Mouse (Mus musculus) forebrain, embryonic 15.5 days (tissue): ENCODE measurements around the gene Gm7356. TPM values are rescaled to one million over a fixed set of nuclear protein-coding genes. Genes with fewer than 3 reads are reported as not detected.
"Not testable (repeated sequence)": the region's sequence is repeated elsewhere in the genome, so short reads cannot be mapped to it uniquely, and the experiment has no call there.

Experiments used
- ATAC-seq: fragments of 200-750 bp; cut with Nextera tagmentation; replicated peaks from 2 replicates; pipeline ENCODE4 v1.8.0; 2017; ENCODE audit warnings: mild to moderate bottlenecking, moderate TSS enrichment, moderate library complexity
- H3K27ac ChIP-seq: fragments of 300-500 bp; sonication (generic); replicated peaks from 2 replicates; pipeline ENCODE4 v1.5.1; 2015; ENCODE audit warnings: mild to moderate bottlenecking, inconsistent platforms
- H3K27me3 ChIP-seq: fragments of 300-500 bp; sonication (generic); 2 replicates; pipeline ENCODE4 v1.6.1; 2015; ENCODE audit warnings: inconsistent platforms
- H3K36me3 ChIP-seq: fragments of 300-500 bp; sonication (generic); 2 replicates; pipeline ENCODE4 v1.6.1; 2015; ENCODE audit warnings: mild to moderate bottlenecking, inconsistent platforms
- H3K4me1 ChIP-seq: fragments of 300-500 bp; sonication (generic); 2 replicates; pipeline ENCODE4 v1.6.1; 2015; ENCODE audit warnings: inconsistent platforms
- H3K4me2 ChIP-seq: fragments of 300-500 bp; sonication (generic); replicated peaks from 2 replicates; pipeline ENCODE4 v1.6.1; 2015; ENCODE audit warnings: mild to moderate bottlenecking, inconsistent platforms
- H3K4me3 ChIP-seq: fragments of 300-500 bp; sonication (generic); 2 replicates; pipeline ENCODE4 v1.5.1; 2015; ENCODE audit warnings: mild to moderate bottlenecking, inconsistent platforms
- H3K9ac ChIP-seq: fragments of 300-500 bp; sonication (generic); replicated peaks from 2 replicates; pipeline ENCODE4 v1.6.1; 2015; ENCODE audit warnings: mild to moderate bottlenecking, inconsistent platforms
- H3K9me3 ChIP-seq: fragments of 300-500 bp; sonication (generic); 2 replicates; pipeline ENCODE4 v1.6.1; 2016; ENCODE audit warnings: inconsistent platforms
- WGBS: fragments of 180-500 bp; shearing (Covaris S2); methylation state at CpG from one replicate; pipeline ENCODE4 v1.1.7; 2015; ENCODE audit warnings: mixed read lengths; 5-methylcytosine and 5-hydroxymethylcytosine counted together
- polyA plus RNA-seq: library from polyadenylated mRNA; unstranded; fragments of >200 nt; fragmentation: Nextera tagmentation; extraction: Ambion mirVana; gene quantifications from 2 replicates; pipeline ENCODE4 v1.2.1, GENCODE M21; 2015

The Gm7356 gene
- polyA plus RNA-seq: not detected in 2 replicates

DNA sequence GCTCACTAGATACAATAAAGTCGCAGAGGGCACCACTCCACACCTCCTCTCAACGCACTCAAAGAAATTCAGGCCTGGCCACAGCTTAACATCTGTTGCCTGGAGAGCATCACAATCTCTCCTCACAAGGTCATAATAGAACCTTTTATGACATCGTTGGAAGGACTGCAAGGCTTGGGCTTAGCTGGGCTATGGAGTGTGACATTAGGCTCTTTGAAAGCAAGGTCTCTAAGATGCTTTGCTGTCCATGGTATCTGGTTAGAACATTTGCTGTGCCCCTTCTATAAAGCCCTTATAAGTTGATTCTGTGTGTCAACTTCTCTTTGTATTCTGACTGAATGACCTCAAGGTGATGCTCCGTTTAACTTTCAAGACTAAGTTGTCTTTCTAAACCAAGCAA is at the start of gene Gm7356:
Gm7356 (minus strand) TSS at position 101 of the 400 bp plus-strand sequence.
- H3K36me3 ChIP-seq, H3K27me3 ChIP-seq, ATAC-seq, H3K4me1 ChIP-seq, H3K9me3 ChIP-seq, H3K4me2 ChIP-seq, H3K27ac ChIP-seq, H3K9ac ChIP-seq, H3K4me3 ChIP-seq: not testable (repeated sequence)
- 75% methylated on average over 4 of the region's 4 CpGs for WGBS

DNA sequence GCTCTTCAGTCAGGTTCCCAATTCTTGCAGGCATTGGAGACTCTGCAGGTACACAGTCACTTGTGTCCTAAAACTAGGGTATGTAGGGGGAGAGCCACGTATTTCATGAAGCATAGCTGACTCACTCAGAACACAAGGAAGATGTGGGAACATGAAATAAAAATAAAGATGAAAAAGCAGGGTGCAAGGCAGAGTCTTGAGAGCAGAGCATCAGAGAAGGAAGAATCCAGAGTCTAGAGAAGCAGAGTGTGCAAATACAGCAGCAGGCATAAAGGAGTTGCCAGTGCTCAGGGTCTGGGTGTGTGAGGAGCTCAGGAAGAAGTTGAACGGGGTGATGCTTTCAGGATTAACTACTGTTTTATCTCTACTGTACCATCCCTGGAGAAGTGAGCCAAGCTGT is 38.4 kb upstream of the Gm7356 start:
- H3K36me3 ChIP-seq, H3K9ac ChIP-seq, H3K4me3 ChIP-seq, H3K4me1 ChIP-seq, H3K27ac ChIP-seq, ATAC-seq, H3K27me3 ChIP-seq, H3K4me2 ChIP-seq, H3K9me3 ChIP-seq: not testable (repeated sequence)
- WGBS: 50% methylated on average over 1 of the region's 2 CpGs

DNA sequence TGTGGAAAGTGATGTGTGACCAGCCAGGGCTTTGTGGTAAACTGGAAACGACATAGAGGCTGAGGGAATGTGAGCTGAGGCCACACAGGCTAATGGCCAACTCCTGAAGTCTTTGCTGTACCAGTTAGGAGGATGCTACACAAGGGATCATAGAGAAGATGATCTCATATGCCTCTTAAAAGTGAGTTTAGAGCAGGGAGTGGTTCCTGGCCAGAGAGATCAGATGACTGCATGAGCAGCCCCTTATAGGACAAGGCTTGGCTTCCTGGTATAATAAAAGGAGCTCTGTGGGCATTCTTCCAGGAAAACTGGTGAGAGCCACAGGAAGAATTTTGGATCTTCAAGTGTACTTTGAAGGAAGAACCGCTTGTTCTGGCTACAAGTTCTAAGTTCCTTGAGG is 33.5 kb upstream of the Gm7356 start:
- not testable (repeated sequence) for H3K4me3 ChIP-seq, H3K4me2 ChIP-seq, H3K9me3 ChIP-seq, H3K27me3 ChIP-seq, H3K36me3 ChIP-seq, ATAC-seq, H3K4me1 ChIP-seq, H3K27ac ChIP-seq, H3K9ac ChIP-seq
- WGBS: 59% methylated on average over 1 of the region's 2 CpGs

- H3K27ac ChIP-seq, H3K4me1 ChIP-seq, H3K36me3 ChIP-seq, H3K9me3 ChIP-seq, H3K27me3 ChIP-seq, H3K9ac ChIP-seq, H3K4me2 ChIP-seq, H3K4me3 ChIP-seq, ATAC-seq: not testable (repeated sequence)
- 88% methylated on average over 4 of the region's 4 CpGs for WGBS
Observed at GRCm38 (mm10) chr17:14036113-14036512, 32.6 kb upstream of the Gm7356 start.

DNA sequence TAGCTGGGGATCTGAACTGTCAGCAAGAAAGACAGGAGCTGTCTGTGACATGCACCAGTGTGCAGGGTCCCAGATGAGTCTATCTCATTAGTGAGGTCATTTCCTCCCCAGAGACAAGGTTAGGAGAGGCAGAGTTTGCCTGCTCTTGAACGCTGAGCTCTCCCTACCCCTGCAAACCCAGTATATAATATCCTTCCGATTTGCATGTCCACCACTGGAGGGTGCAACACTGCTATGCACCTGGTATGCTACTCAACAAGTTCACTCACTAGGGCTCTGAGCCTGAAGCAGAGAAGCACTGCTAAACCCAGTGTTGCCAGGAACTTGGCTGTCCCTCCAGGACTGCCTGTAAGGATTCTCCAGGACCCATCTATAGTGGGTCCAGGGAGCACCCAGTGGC is 10.1 kb downstream of the Gm7356 start:
- 65% methylated on average over 2 of the region's 2 CpGs for WGBS
- not testable (repeated sequence) for H3K4me1 ChIP-seq, H3K4me2 ChIP-seq, ATAC-seq, H3K9me3 ChIP-seq, H3K36me3 ChIP-seq, H3K27ac ChIP-seq, H3K9ac ChIP-seq, H3K27me3 ChIP-seq, H3K4me3 ChIP-seq

DNA sequence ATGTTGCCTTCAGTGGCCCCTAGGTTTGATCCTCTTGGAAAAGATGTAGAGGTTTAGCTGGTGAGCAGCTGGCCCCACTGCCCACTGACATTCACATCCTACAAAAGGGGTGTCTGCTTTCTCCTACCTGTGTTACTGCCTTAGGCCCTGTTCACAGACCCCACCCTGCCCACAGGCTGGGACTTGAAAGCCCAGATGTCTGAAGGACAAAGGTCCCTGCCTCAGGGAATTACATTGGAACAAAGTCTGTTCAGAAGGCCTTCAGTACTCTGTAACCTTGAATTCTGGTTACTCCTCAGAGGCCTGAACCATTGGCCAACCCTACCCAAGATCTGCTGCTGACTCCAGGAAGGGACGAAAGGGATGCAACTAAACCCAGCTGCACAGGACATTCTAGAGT is 15.8 kb downstream of the Gm7356 start:
- Histone ChIP-seq H3K4me2 (no peak overlapping the region), H3K4me3 (no peak overlapping the region), H3K36me3 (no peaks in the 10 kb centered on the region), H3K27me3 (no peaks in the 10 kb centered on the region), H3K4me1 (no peaks in the 10 kb centered on the region), H3K9me3 (no peaks in the 10 kb centered on the region), H3K9ac (no peak overlapping the region), H3K27ac (no peak overlapping the region)
- WGBS: 82% methylated on average over 1 of the region's 1 CpGs
- ATAC-seq: no peak

DNA sequence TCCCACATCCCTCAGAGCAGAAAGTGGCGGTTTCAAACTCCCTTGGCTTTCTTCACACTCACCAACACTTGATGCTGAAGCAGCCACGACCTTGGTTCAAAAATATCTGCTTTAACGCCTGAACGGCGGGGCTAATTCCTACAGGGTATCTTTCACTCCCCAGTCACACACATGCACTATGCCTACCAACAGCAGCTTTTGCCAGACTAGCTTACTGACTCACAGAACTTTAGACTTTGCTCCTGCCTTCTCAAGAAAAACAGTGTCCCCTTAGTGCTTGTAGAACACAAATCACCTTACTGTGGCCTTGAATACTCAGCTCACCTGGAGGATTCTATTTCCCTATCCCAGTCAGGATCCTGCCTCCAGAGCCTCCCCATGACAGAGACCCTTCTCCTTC is 32.7 kb downstream of the Gm7356 start:
- 94% methylated on average over 5 of the region's 5 CpGs for WGBS
- ATAC-seq, H3K9ac ChIP-seq, H3K4me2 ChIP-seq, H3K27ac ChIP-seq, H3K36me3 ChIP-seq, H3K9me3 ChIP-seq, H3K27me3 ChIP-seq, H3K4me1 ChIP-seq, H3K4me3 ChIP-seq: not testable (repeated sequence)

DNA sequence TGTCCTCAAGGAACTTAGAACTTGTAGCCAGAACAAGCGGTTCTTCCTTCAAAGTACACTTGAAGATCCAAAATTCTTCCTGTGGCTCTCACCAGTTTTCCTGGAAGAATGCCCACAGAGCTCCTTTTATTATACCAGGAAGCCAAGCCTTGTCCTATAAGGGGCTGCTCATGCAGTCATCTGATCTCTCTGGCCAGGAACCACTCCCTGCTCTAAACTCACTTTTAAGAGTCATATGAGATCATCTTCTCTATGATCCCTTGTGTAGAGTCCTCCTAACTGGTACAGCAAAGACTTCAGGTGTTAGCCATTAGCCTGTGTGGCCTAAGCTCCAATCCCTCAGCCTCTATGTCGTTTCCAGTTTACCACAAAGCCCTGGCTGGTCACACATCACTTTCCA is 33.6 kb downstream of the Gm7356 start:
- H3K4me2 ChIP-seq: not testable (repeated sequence)
- WGBS: 58% methylated on average over 1 of the region's 2 CpGs

GRCm38 (mm10) chr17:13965048-13965447 is 38.5 kb downstream of the Gm7356 start:
- 20% methylated on average over 1 of the region's 2 CpGs for WGBS
- not testable (repeated sequence) for H3K27ac ChIP-seq, ATAC-seq, H3K9me3 ChIP-seq, H3K4me2 ChIP-seq, H3K4me1 ChIP-seq, H3K36me3 ChIP-seq, H3K27me3 ChIP-seq, H3K9ac ChIP-seq, H3K4me3 ChIP-seq

More for the DNA sequence above, 33.6 kb downstream of the Gm7356 start:
- not testable (repeated sequence) for ATAC-seq, H3K9ac ChIP-seq, H3K4me3 ChIP-seq, H3K27me3 ChIP-seq, H3K36me3 ChIP-seq, H3K9me3 ChIP-seq, H3K27ac ChIP-seq, H3K4me1 ChIP-seq

DNA sequence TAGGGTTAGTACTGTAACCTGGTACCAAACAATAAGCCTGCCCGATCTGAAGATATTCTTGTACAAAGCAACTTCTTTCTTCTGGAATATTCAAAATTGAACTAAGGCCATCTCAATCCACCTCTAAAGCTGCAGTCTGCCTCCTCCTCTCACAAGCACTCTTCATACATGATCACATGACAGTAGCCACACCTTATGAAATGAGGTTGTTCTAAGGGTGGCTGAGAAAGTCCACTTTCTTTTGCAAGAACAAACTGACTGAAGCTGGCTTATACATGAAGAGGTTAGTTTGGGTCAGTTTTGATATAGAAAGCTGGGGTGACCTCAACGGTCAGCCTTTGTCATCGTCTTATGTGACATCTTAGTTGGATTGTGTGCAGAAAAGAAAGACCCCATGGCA is 41.3 kb downstream of the Gm7356 start:
- not testable (repeated sequence) for H3K4me3 ChIP-seq, H3K4me1 ChIP-seq, ATAC-seq, H3K36me3 ChIP-seq, H3K9ac ChIP-seq, H3K9me3 ChIP-seq, H3K27me3 ChIP-seq, H3K27ac ChIP-seq, H3K4me2 ChIP-seq
- WGBS: 96% methylated on average over 3 of the region's 3 CpGs

DNA sequence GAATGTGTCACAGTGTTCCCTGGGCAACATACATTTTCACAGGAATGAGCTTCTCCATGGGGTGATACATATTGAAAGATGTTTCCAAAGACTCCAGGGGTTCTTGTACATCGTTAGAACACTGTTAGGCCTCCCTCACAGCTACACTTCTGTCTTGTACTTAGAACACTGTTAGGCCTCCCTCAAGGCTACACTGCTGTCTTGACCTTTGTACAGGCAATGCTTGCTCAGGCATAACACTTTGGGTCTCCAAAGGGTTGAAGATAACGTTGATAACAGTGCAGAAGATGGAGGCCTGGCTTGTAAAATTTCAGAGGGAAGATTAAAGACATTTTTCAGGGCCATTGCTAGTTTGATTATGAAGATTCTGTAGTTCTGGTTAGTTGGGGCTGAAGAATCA is 45.4 kb downstream of the Gm7356 start:
- H3K4me3 ChIP-seq, H3K27me3 ChIP-seq: not testable (repeated sequence)
- WGBS: 47% methylated on average over 1 of the region's 2 CpGs

DNA sequence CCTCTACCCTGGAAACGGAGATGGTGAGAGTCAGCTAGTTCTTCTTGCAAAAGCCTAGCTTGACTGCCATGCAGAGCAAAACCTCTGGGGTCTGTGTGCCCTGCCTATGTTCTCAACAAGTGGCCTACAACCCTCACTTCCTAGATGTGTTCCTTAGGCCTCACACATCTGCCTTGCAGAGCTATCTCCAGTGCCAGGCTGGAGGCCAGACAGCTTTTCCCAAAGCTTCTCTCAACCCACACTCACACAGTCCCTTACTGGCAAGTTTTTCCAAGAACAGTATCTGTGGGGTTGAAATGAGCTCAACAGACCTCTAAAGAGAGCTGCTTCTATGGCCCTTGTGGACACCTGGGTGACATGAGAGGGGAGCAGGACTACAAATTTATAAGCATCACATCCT is 51.9 kb downstream of the Gm7356 start:
- H3K4me2 ChIP-seq, H3K9ac ChIP-seq, H3K4me1 ChIP-seq, H3K9me3 ChIP-seq, ATAC-seq, H3K4me3 ChIP-seq, H3K27ac ChIP-seq, H3K27me3 ChIP-seq, H3K36me3 ChIP-seq: not testable (repeated sequence)
- WGBS: 93% methylated on average over 1 of the region's 1 CpGs

More for the DNA sequence above, 45.4 kb downstream of the Gm7356 start:
- H3K36me3 ChIP-seq, H3K27ac ChIP-seq, ATAC-seq, H3K9ac ChIP-seq, H3K4me2 ChIP-seq, H3K4me1 ChIP-seq, H3K9me3 ChIP-seq: not testable (repeated sequence)
